Mouse (Mus musculus): Measurements from ENCODE around the gene Krtap16-1. TPM values are rescaled to one million over a fixed set of nuclear protein-coding genes. Genes with fewer than 3 reads are reported as not detected.

Krtap16-1 gene
- polyA plus RNA-seq, 1 experiment = not detected

- Histone ChIP-seq H3K36me3 (ENCODE audit: control insufficient read depth, insufficient read depth, low read length) (no peaks in the 10 kb centered on the region), H3K27me3 (ENCODE audit: control insufficient read depth, insufficient read depth, low read length) (no peaks in the 10 kb centered on the region), H3K4me1 (ENCODE audit: control insufficient read depth, insufficient read depth, insufficient read length) (no peaks in the 10 kb centered on the region), H3K4me3 (ENCODE audit: extremely low read depth, insufficient read depth, insufficient read length) (no peak overlapping the region), H3K27ac (ENCODE audit: insufficient read depth, low read length) (no peak overlapping the region)
- TF ChIP-seq CTCF (IDR thresholded peaks at IDR 0.05; ENCODE audit: extremely low read depth, insufficient read depth, insufficient read length, insufficient replicate concordance) (no peak), POLR2A (IDR thresholded peaks at IDR 0.05; ENCODE audit: low read depth, low read length) (no peak)
- WGBS = 86% methylated on average over 5 of the region's 5 CpGs
- DNase-seq (ENCODE audit: low read depth in 1 of 2, low spot score in 2 of 2) = no peak
These were observed 21.9 kb upstream of the Krtap16-1 start for GRCm38 (mm10) chr11:100008336-100008735.

GRCm38 (mm10) chr11:100006624-100007023 is 20.2 kb upstream of the Krtap16-1 start:
- H3K4me3 ChIP-seq (ENCODE audit: extremely low read depth, insufficient read depth, insufficient read length) = no peak overlapping the region
- no peaks in the 10 kb centered on the region for H3K36me3 ChIP-seq (ENCODE audit: control insufficient read depth, insufficient read depth, low read length)
- no peaks in the 10 kb centered on the region for H3K27me3 ChIP-seq (ENCODE audit: control insufficient read depth, insufficient read depth, low read length)
- TF ChIP-seq CTCF (IDR thresholded peaks at IDR 0.05; ENCODE audit: extremely low read depth, insufficient read depth, insufficient read length, insufficient replicate concordance) = no peak
- no peak for TF ChIP-seq POLR2A (IDR thresholded peaks at IDR 0.05; ENCODE audit: low read depth, low read length)
- H3K4me1 ChIP-seq (ENCODE audit: control insufficient read depth, insufficient read depth, insufficient read length) = no peaks in the 10 kb centered on the region
- no peak for DNase-seq (ENCODE audit: low read depth in 1 of 2, low spot score in 2 of 2)
- no peak overlapping the region for H3K27ac ChIP-seq (ENCODE audit: insufficient read depth, low read length)
- WGBS = 51% methylated on average over 3 of the region's 3 CpGs

GRCm38 (mm10) chr11:100005905-100006304 is 19.5 kb upstream of the Krtap16-1 start:
- TF ChIP-seq POLR2A (IDR thresholded peaks at IDR 0.05; ENCODE audit: low read depth, low read length) (no peak), CTCF (IDR thresholded peaks at IDR 0.05; ENCODE audit: extremely low read depth, insufficient read depth, insufficient read length, insufficient replicate concordance) (no peak)
- DNase-seq (ENCODE audit: low read depth in 1 of 2, low spot score in 2 of 2) = no peak
- 82% methylated on average over 8 of the region's 8 CpGs for WGBS

GRCm38 (mm10) chr11:100004846-100005245 is 18.4 kb upstream of the Krtap16-1 start:
- no peak overlapping the region for H3K4me3 ChIP-seq (ENCODE audit: extremely low read depth, insufficient read depth, insufficient read length)
- WGBS = 20% methylated on average over 6 of the region's 6 CpGs
- H3K4me1 ChIP-seq (ENCODE audit: control insufficient read depth, insufficient read depth, insufficient read length) = no peaks in the 10 kb centered on the region
- no peak for DNase-seq (ENCODE audit: low read depth in 1 of 2, low spot score in 2 of 2)
- no peak overlapping the region for H3K27ac ChIP-seq (ENCODE audit: insufficient read depth, low read length)
- peak; percentile 43; the same call in 1 of the 2 replicates for TF ChIP-seq CTCF (IDR thresholded peaks at IDR 0.05; ENCODE audit: extremely low read depth, insufficient read depth, insufficient read length, insufficient replicate concordance)
- no peak for TF ChIP-seq POLR2A (IDR thresholded peaks at IDR 0.05; ENCODE audit: low read depth, low read length)
- no peaks in the 10 kb centered on the region for H3K27me3 ChIP-seq (ENCODE audit: control insufficient read depth, insufficient read depth, low read length)
- no peaks in the 10 kb centered on the region for H3K36me3 ChIP-seq (ENCODE audit: control insufficient read depth, insufficient read depth, low read length)

More at GRCm38 (mm10) chr11:100005905-100006304, 19.5 kb upstream of the Krtap16-1 start:
- H3K27me3 ChIP-seq (ENCODE audit: control insufficient read depth, insufficient read depth, low read length) = no peaks in the 10 kb centered on the region
- no peaks in the 10 kb centered on the region for H3K36me3 ChIP-seq (ENCODE audit: control insufficient read depth, insufficient read depth, low read length)
- no peak overlapping the region for H3K4me3 ChIP-seq (ENCODE audit: extremely low read depth, insufficient read depth, insufficient read length)
- H3K4me1 ChIP-seq (ENCODE audit: control insufficient read depth, insufficient read depth, insufficient read length) = no peaks in the 10 kb centered on the region
- H3K27ac ChIP-seq (ENCODE audit: insufficient read depth, low read length) = no peak overlapping the region

- Histone ChIP-seq H3K4me1 (ENCODE audit: control insufficient read depth, insufficient read depth, insufficient read length) (no peaks in the 10 kb centered on the region), H3K36me3 (ENCODE audit: control insufficient read depth, insufficient read depth, low read length) (no peaks in the 10 kb centered on the region), H3K27me3 (ENCODE audit: control insufficient read depth, insufficient read depth, low read length) (no peaks in the 10 kb centered on the region), H3K4me3 (ENCODE audit: extremely low read depth, insufficient read depth, insufficient read length) (no peak overlapping the region), H3K27ac (ENCODE audit: insufficient read depth, low read length) (no peak overlapping the region)
- no peak for TF ChIP-seq POLR2A (IDR thresholded peaks at IDR 0.05; ENCODE audit: low read depth, low read length)
- TF ChIP-seq CTCF (IDR thresholded peaks at IDR 0.05; ENCODE audit: extremely low read depth, insufficient read depth, insufficient read length, insufficient replicate concordance) = no peak
- WGBS = 87% methylated on average over 7 of the region's 7 CpGs
- DNase-seq (ENCODE audit: low read depth in 1 of 2, low spot score in 2 of 2) = no peak
These were observed 12.7 kb upstream of the Krtap16-1 start for GRCm38 (mm10) chr11:99999091-99999490.

GRCm38 (mm10) chr11:99994384-99994661 is 7.9 kb upstream of the Krtap16-1 start:
- Histone ChIP-seq H3K4me3 (ENCODE audit: extremely low read depth, insufficient read depth, insufficient read length) (no peak overlapping the region), H3K4me1 (ENCODE audit: control insufficient read depth, insufficient read depth, insufficient read length) (no peaks in the 10 kb centered on the region), H3K27ac (ENCODE audit: insufficient read depth, low read length) (no peak overlapping the region), H3K27me3 (ENCODE audit: control insufficient read depth, insufficient read depth, low read length) (no peaks in the 10 kb centered on the region), H3K36me3 (ENCODE audit: control insufficient read depth, insufficient read depth, low read length) (no peaks in the 10 kb centered on the region)
- TF ChIP-seq POLR2A (IDR thresholded peaks at IDR 0.05; ENCODE audit: low read depth, low read length) (no peak), CTCF (IDR thresholded peaks at IDR 0.05; ENCODE audit: extremely low read depth, insufficient read depth, insufficient read length, insufficient replicate concordance) (no peak)
- WGBS = 67% methylated on average over 4 of the region's 4 CpGs
- no peak for DNase-seq (ENCODE audit: low read depth in 1 of 2, low spot score in 2 of 2)

- WGBS = 20% methylated on average over 26 of the region's 26 CpGs
- DNase-seq (ENCODE audit: low read depth in 1 of 2, low spot score in 2 of 2) = no peak
- TF ChIP-seq POLR2A (IDR thresholded peaks at IDR 0.05; ENCODE audit: low read depth, low read length) (no peak), CTCF (IDR thresholded peaks at IDR 0.05; ENCODE audit: extremely low read depth, insufficient read depth, insufficient read length, insufficient replicate concordance) (no peak)
These were observed 7.4 kb upstream of the Krtap16-1 start, which contains the start of gene Krtap17-1 for GRCm38 (mm10) chr11:99993620-99994383. TSS of gene Krtap17-1 (minus strand) at chr11:99993994.

More at GRCm38 (mm10) chr11:99993620-99994383, 7.4 kb upstream of the Krtap16-1 start, which contains the start of gene Krtap17-1:
- Histone ChIP-seq H3K27me3 (ENCODE audit: control insufficient read depth, insufficient read depth, low read length) (no peaks in the 10 kb centered on the region), H3K4me1 (ENCODE audit: control insufficient read depth, insufficient read depth, insufficient read length) (no peaks in the 10 kb centered on the region), H3K36me3 (ENCODE audit: control insufficient read depth, insufficient read depth, low read length) (no peaks in the 10 kb centered on the region), H3K27ac (ENCODE audit: insufficient read depth, low read length) (no peak within 1 kb of the TSS), H3K4me3 (ENCODE audit: extremely low read depth, insufficient read depth, insufficient read length) (no peak within 1 kb of the TSS)
